In the genomic region with DNA sequence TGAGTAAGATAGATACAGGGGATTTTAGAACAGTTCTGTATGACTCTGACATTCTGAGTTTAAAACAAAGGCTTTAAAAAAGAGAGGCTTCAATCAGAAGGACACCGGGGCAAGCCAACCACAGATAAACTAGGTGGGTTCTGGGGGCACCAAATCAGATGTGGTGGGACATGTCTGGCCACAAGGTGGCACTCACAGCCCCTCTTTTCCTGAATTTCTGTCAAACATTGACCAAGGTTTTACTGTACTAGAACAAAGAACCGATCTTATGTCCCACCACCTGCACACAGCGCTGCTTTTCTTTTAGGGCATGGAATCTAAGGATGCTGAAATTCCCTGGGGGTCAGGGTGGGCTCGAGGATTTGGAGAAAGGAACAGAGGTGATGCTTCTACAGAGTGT, we compare ENCODE assay signal across 9 mouse cellular contexts.
DNase-seq lines count a peak whose midpoint lies in the region; ATAC-seq and TF ChIP-seq lines count a peak whose summit lies in the region.
"Had no signal": no experiment of that assay in that cellular context is flagged by ENCODE, and none has a peak within 500 bp of the region (broad histone marks: within the 10 kb centered on the region; RNA-seq: fewer than 3 reads in every experiment).

No protein-coding gene starts in this region.

- no peaks in the 10 kb centered on the region for H3K9me3 ChIP-seq in liver, postnatal 0 days (ENCODE audit: low read length)
- H3K9me3 ChIP-seq: limb, embryonic 15.5 days had no signal

- no peak overlapping the region for H3K27ac ChIP-seq in layer of hippocampus, adult 2 months
- no peak overlapping the region for H3K27ac ChIP-seq in liver, postnatal 0 days (ENCODE audit: low read depth)
- H3K27ac ChIP-seq: limb, embryonic 15.5 days had no signal

- ATAC-seq in Patski: no peak
- no peak for ATAC-seq in liver, postnatal 0 days
- no peak for ATAC-seq in erythroblast, adult 5-6 weeks (replicated peaks; ENCODE audit: low FRiP score, poor library complexity, severe bottlenecking)

- H3K27me3 ChIP-seq in Patski: peaks cover 81% of the 10 kb centered on the region
- no peaks in the 10 kb centered on the region for H3K27me3 ChIP-seq in liver, postnatal 0 days (ENCODE audit: insufficient read depth, low read length)
- H3K27me3 ChIP-seq: limb, embryonic 15.5 days had no signal

- CTCF ChIA-PET in Patski (lab: Charles Lee): interaction anchor here (1.4 kb wide), 1 partner anchor 9 kb away, joined by 3 read pairs; no protein-coding TSS in a partner anchor

- POLR2A ChIA-PET in Patski (lab: Charles Lee): no interaction called here

- no peak overlapping the region for H3K4me2 ChIP-seq in liver, postnatal 0 days (ENCODE audit: low read depth, low read length)
- H3K4me2 ChIP-seq: limb, embryonic 15.5 days had no signal

- no peak for TF ChIP-seq EP300 in liver, postnatal 0 days (IDR thresholded peaks at IDR 0.05; ENCODE audit: low read depth)

- 19% methylated on average over 4 of the region's 4 CpGs for WGBS in liver, postnatal 0 days (ENCODE audit: insufficient replicate concordance)

- H3K9ac ChIP-seq in liver, postnatal 0 days (replicated peaks): no peak overlapping the region
- H3K9ac ChIP-seq: limb, embryonic 15.5 days had no signal

- in situ Hi-C loops in Patski (cut with MboI; ENCODE audit: low pct_unique_long_range_greater_than_20kb): no loop called here

- peak; percentile 85 for TF ChIP-seq CTCF in layer of hippocampus, adult 2 months (conservative IDR thresholded peaks at IDR 0.05)
- TF ChIP-seq CTCF in Patski (IDR thresholded peaks at IDR 0.05): peak; percentile 82
- peak; percentile 58 for TF ChIP-seq CTCF in liver, postnatal 0 days (IDR thresholded peaks at IDR 0.05; ENCODE audit: low read depth)

- H3K4me1 ChIP-seq in liver, postnatal 0 days (ENCODE audit: insufficient read depth): no peaks in the 10 kb centered on the region
- H3K4me1 ChIP-seq: limb, embryonic 15.5 days had no signal

- no peak overlapping the region for H3K4me3 ChIP-seq in layer of hippocampus, adult 2 months
- no peak overlapping the region for H3K4me3 ChIP-seq in liver, postnatal 0 days (ENCODE audit: low read depth, low read length)
- H3K4me3 ChIP-seq: limb, embryonic 15.5 days had no signal

- DNase-seq in layer of hippocampus, adult 2 months (ENCODE audit: low spot score in 2 of 2): peak; percentile 24 to 54
- no peak for DNase-seq in layer of hippocampus, adult 9-11 months
- no peak for DNase-seq in Patski (ENCODE audit: low read depth, low spot score)
- peak; percentile 1 for DNase-seq in cerebellum, adult 9-10 months
- peak; percentile 57 for DNase-seq in heart, postnatal 4 days
- peak; percentile 27 for DNase-seq in liver, postnatal 0 days
- DNase-seq in right cerebral cortex, postnatal 14 days: peak; percentile 40

- no peaks in the 10 kb centered on the region for H3K36me3 ChIP-seq in liver, postnatal 0 days (replicated peaks; ENCODE audit: insufficient read depth, low read length)
- H3K36me3 ChIP-seq: limb, embryonic 15.5 days had no signal

Comparison
In these comparisons a context has a peak if more than half of its experiments do, and no peak if none do; other contexts are left out.
1. DNase-seq: peak in layer of hippocampus, adult 2 months (2 of 2), cerebellum, adult 9-10 months (single experiment), heart, postnatal 4 days (single experiment), liver, postnatal 0 days (single experiment) and right cerebral cortex, postnatal 14 days (single experiment); none in layer of hippocampus, adult 9-11 months (single experiment) and Patski (single experiment).
2. Peak in every context shown above with its lines, with median percentiles within 50 percentile points of each other: CTCF ChIP-seq.